Mouse (Mus musculus) c-Kit-positive CD71-positive TER-119-negative erythroid progenitor cells, embryonic 14.5 days (primary cell): ENCODE measurements around the gene Cd163.
"Not testable (repeated sequence)": the region's sequence is repeated elsewhere in the genome, so short reads cannot be mapped to it uniquely, and the experiment has no call there.

Experiments used
- DNase-seq: peaks from one replicate; pipeline ENCODE4 v3.0.0-alpha.2; 2013; ENCODE audit warnings: low read depth

The Cd163 gene

DNA sequence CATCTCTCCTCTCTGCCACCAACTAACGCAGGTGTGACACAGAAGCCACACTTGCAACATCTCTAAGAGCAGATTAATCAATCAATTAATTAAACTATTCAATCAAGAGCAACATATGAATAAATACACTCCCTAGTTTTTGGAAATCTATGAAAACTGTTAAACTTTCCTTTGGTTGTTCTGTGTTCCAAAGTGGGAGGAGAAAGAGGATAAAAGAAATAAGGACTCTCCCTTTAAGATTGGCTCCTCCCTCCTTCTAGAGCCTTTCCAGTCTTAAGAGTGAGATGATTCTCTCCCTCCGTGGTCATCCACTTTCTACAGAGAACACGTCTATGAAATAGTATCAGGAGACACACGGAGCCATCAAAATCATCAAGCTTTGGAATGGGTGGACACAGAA, at the start of gene Cd163:
Cd163 (plus strand) TSS at position 301 of the 400 bp plus-strand sequence.
- DNase-seq = no peak

DNA sequence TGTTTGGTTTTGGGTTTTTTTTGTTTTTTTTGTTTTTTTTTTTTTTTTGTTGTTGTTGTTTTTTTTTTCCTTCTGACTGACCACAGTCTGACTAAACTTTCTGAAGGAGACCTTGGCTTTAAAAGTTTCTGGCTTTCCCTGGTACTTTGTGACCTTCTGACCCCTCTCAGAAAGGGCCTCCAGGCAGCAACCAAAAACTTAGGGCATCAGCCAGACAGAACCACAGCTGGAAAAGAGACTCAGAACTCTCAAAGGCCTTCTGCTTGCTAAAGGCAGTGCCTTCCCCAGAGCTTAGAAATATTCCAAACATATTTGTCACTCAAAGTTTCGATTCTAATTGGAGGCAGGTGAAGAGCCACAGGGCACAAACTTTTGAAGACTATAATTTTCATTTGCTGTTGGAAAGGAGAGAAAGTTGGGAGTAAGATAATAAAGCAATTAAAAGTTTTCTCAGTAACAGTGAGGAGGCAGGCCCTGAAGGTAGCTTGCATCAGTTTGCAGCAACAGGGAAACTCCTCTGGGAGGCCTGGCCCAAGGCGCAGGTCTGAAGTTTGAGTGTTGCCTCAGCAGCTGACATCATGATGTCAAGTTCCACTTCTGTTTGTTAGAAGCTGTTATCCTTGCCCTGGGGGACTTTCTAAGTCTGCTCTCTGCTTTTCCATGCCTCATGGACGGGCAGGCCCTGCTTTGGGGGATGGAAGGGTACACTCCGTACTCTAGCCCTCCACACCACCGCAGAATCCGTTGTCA, 48.6 kb upstream of the Cd163 start:
- DNase-seq = no peak

DNA sequence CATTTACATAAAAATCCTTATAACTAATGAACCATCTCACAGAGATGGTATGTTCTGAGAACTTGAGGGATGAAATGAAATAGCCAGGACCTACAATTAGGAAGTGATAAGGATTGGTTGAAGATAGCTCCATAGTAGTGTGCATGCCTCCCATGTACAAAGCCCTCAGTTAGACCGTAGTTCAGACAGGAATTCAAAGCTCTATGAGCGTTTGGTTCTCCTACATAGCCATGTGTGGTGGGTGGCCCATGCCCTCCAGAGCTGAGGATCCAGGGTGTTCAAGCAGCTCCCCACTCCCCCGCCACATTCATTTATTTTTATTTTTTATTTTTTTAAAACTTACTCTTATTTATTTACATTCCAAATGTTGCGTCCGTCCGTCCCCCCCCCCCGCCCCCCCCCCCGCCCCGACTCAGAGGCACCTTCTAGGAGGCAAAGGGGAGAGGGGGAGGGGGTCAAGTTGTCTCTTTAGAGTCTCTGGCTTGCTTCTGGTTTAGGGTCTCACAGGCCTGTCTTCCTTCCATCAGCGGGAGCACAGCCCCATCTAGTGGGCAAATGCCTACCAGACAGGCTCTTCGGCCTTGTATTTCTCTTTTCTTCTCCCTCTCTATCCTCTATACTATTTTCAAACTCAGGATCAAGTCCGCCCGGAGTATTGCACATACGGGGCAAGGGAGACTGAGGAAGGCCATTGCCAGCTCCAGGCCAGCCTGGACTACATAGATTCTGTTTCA, 44.1 kb upstream of the Cd163 start:
- DNase-seq = peak; percentile 44

DNA sequence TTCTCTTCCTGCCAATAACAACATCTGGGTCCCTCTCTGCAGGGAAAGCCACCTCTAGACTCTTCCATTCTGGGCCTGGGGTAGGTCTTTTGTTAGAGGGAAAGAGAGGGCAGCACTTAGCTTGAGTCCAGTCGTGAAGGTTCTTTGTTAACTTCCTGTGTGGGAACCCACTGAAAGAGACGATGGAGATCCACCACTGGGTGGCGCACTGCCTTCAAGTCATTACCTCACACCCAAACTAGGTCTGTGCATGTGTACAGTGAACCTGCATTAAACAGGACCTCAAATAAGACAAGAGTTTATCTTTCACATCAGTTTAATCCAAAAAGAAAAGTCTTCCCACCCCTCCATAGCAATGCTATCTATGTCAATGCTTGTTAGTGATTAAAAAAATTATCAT, 41.8 kb upstream of the Cd163 start:
- DNase-seq = peak; percentile 56

GRCm38 (mm10) chr6:124273231-124273880, 31.1 kb upstream of the Cd163 start:
- no peak for DNase-seq

DNA sequence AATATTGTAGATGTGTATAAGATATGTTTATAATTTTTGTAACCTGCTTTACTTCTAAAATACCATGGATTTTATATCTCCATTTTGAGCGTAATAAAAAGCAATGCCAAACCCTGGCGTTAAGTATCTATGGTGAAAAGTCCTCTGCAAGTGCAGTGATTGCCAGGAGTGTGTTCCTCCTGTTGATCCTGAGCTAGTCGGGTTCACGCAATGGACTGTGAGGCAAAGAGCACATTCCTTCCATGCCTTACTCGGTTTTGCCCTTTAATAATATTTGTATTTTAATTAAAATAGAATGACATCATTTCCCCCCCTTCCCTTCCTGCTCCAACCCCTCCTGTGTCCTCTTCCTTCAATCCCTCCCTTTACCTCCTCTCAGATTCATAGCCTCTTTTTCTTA, 26.8 kb upstream of the Cd163 start:
- no peak for DNase-seq

DNA sequence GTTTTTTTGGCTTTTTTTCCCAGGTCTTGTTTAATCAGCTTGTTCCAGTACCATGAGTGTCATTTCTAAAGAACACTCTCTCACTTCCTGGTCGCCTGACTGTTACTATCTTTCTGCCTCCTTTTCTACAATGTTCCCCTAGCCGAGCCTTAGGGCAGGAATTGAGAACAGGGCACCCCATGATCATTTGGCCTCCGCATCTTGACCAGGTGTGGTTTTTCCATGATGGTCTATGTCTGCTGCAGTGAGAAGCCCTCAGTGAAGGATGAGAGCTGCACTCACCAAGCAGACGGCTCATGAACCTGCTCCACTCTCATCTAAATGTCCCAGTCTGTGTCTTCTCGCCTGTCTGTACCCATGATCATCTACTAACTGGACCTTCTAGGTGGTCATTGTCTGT, 26.2 kb upstream of the Cd163 start:
- no peak for DNase-seq

- no peak for DNase-seq
These were observed 21.7 kb upstream of the Cd163 start for GRCm38 (mm10) chr6:124282731-124283130.

GRCm38 (mm10) chr6:124297378-124297777, 7.1 kb upstream of the Cd163 start:
- DNase-seq = not testable (repeated sequence)

- no peak for DNase-seq
These were observed 2.8 kb upstream of the Cd163 start for GRCm38 (mm10) chr6:124301447-124302192.

- no peak for DNase-seq
These were observed 4.5 kb downstream of the Cd163 start for GRCm38 (mm10) chr6:124308935-124309334.

GRCm38 (mm10) chr6:124312292-124312691, 7.8 kb downstream of the Cd163 start:
- DNase-seq = no peak

GRCm38 (mm10) chr6:124320371-124320770, 15.9 kb downstream of the Cd163 start:
- no peak for DNase-seq

DNA sequence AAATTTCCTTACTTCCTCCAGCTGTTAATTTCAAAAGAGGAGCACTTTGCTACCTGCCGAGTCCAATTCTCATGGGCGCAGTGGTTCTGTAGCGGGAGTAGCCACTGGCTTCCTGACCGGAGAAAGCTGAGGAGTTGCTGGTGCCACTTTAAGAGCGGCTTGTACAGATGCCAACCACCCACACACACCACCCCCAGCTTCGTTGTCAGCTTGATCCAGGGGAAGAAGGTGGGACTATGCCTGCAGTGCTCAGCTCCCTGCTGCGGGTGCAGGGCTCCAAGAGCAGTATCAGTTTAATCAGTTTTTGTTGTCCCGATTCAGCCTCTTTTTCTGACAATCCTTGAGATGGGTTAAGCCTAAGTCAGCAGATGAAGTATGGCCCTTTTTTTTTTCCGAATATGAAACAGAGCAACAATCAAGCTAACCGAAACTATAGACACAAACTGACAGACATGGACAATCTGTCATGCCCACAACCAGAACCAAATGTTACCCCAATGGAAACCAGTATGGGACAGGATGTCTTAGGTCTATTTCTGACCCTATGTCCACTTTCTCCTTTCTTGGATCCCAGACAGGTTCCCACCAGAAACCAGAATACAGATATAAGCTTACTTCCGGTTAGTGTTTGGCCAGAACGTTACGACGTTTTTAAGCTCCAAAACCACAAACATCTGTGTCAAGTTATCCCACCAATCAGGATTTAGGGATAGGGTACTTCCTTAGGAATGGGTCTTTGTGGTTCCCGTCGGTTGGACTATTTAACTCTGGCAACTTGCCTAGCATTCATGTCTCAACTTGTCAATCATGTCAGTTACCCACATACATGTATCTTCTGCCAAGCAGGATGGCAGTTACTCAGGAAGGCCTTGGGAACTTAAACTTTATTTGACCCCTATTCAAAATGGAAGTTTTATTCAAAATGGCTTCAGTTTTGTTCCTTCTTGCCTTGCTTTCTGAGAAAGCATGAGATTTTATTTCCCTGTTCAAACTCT, 17.3 kb downstream of the Cd163 start:
- DNase-seq = no peak

DNA sequence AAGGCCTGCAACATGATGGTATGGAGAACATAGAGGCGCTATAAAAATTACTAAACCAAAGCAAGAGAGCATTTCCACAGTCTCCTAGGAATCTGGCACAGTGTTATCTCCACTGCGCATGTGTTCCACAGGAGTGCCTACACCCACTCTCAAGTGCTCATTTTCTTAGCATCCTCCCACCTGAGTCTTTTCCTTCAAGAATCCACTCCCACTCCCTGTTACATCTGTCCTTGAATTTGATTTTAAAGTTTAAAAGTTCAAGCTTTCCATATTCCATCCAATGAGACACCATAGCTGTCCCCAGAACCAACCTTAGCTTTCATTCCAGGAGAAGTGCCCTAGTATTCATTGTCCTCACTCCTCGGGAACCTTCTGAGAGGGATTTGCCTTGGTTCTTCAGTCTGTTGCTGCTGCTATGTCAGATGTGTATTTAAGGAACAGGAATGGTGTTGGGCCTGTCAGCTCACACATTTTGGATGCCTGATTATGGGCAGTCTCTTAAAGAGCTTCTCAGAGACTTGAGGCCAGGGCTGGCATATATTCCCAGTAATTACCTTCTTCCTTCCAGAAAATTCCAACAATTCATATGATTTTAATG, 24.0 kb downstream of the Cd163 start:
- no peak for DNase-seq

- DNase-seq = peak; percentile 5
These were observed 25.2 kb downstream of the Cd163 start for GRCm38 (mm10) chr6:124329622-124330021.

GRCm38 (mm10) chr6:124345096-124345495, 40.6 kb downstream of the Cd163 start:
- no peak for DNase-seq

DNA sequence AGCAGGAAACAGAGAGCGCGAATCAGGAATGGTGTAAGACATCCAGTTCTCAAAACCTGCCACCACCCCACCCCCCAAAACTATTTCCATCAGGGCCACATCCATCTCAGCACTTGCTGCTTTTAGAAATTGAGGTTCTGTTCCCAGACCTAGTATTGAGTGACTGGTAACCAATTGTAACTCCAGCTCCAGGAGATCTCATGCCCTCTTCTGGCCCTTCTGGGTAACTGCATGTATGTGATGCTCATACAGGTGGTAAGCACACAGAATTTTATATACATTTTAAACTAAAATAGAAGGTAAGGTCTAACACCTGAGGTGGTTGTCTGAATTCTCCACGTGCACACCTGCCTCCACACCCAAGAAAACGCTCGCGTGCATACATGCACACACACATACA, 42.2 kb downstream of the Cd163 start:
- DNase-seq = no peak

- no peak for DNase-seq
These were observed 48.8 kb downstream of the Cd163 start for GRCm38 (mm10) chr6:124353246-124353645.

DNA sequence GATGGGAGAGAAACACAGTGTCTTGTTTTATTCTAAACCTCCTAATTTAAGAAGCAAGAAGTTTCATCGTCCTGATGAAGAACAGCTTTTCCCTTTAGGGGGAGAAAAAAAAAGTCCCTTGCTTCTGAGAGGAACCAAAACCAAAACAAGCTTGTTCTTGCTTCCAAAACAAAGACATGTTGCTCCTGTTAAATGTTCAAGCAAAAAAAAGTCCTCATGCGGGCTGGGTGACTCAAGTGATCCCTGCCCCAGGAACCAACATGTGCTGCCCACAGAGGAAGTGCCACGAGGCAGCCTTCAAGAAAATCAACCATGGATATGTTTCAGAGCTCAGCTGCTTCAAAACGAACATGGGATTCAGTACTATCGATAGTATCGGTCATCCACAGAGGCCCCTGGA, 54.5 kb downstream of the Cd163 start:
- DNase-seq = no peak

DNA sequence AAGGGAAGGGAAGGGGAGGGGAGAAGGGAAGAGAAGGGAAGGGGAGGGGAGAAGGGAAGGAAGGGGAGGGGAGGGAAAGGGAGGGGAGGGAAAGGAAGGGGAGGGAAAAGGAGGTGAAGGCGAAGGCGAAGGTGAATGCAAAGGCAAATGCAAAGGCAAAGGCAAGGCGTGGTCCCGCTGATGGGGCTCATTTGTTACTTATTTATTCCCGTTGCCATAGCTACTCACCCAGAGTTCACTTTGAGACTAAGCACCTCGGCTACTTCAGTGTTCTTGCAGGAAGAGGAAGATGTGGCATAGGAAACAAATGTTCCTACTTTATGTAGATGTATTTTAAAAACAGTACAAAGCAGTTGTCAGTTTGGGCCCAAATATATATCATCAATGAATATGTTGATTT, 56.1 kb downstream of the Cd163 start:
- no peak for DNase-seq
